Mouse (Mus musculus): ENCODE results near the gene Dnajc30.
"Not testable (repeated sequence)": the region's sequence is repeated elsewhere in the genome, so short reads cannot be mapped to it uniquely, and the experiment has no call there.

The Dnajc30 gene

DNA sequence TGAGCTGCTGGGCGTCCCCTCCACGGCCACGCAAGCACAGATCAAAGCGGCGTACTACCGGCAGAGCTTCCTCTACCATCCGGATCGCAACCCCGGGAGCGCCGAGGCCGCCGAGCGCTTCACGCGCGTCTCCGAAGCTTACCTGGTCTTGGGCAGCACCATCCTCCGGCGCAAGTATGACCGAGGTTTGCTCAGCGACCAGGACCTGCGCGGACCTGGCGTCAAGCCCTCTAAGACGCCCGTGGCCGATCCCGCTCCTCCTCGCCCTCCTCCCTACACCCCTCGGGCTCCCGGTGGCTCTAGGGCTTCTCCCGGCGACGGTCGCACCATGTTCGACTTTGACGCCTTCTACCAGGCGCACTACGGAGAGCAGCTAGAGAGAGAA lies 372 bp downstream of the Dnajc30 start:
- in situ Hi-C loops (cut with MboI, MseI) = no loop called here

DNA sequence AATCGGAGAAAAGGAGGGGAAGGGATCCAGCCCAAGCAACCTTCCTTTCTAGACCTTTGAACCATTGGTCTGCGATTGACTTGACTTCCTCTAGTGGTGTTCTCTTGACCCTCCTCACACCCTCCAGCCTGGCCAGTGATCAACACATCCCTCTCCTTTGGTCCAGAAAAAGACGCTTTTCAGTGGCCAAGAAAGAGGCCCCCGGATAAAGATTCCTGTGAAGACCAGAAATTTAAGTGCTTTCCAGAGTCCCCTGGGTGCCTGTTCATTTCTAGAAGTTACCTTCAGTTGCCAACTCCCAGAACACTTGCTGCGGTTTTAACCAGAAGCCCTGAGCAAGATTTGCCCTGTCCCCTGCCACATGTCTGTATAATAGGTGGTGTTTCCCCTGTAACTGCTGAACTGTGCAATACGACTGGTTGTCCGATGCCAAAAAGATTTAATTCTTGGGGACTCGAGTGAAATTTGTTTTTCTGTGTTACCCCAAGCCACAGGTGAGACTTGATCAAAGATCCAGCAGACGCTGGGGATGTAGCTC lies 976 bp downstream of the Dnajc30 start, which contains the start of gene Bud23:
Bud23 (minus strand) TSS at position 51 of the 538 bp plus-strand sequence.
- in situ Hi-C loops (cut with MboI, MseI) = not testable (repeated sequence)

DNA sequence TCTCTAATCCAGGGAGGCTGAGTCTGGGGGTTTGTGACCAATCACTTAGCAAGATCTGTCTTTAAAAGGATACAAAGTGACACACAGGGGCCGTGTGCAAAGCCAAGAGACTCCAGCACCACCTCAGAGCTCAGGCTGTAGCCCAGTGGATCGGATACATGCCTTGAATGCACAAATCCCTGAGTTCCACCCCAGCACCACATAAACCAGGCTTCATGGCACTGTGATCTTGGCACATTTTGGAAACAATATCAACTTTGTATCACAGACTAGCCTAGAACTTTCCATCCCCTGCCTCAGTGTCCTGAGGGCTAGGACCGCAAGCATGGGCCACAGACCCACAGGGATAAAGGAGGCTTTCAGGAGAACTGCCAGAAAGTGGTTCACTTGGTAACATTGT lies 2.0 kb downstream of the Dnajc30 start:
- in situ Hi-C loops (cut with MboI, MseI) = no loop called here

DNA sequence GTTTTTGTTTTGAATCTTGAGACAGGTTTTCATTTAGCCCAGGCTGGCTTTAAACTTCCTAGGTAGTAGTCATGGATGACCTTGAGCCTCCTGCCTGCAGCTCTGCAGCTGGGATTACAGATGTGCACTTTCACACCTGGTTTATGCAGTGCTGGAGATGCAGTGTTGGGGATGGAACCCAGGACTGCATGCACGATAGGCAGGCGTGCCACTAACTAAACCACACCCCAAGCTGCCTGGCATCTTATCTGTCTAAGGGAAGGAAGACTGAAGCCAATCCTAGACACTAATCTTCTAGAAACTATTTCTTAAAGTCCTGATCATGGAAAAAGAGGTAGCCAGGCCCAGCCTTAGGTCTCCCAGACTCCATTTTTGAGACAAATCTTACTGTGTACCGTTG lies 6.4 kb downstream of the Dnajc30 start:
- in situ Hi-C loops (cut with MboI, MseI) = no loop called here

DNA sequence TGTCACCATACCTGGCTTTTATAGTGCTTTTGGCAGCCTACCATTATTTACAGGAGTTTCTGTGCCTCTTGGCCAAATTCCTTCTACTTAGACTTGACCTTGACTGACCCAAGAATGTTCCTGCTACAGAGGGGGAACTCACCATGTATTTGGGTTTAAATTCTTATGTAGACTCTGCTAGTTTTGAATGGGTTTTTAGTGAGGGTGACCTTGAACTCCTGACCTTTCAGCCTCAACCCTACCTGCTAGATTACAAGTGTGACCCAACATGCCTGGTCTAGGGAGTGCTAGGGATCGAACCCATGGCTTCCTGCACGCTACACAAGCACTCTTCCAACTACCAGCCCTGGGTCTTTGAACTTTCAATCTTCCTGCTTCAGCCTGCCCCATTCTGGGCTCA lies 8.1 kb downstream of the Dnajc30 start:
- in situ Hi-C loops (cut with MboI, MseI) = no loop called here

DNA sequence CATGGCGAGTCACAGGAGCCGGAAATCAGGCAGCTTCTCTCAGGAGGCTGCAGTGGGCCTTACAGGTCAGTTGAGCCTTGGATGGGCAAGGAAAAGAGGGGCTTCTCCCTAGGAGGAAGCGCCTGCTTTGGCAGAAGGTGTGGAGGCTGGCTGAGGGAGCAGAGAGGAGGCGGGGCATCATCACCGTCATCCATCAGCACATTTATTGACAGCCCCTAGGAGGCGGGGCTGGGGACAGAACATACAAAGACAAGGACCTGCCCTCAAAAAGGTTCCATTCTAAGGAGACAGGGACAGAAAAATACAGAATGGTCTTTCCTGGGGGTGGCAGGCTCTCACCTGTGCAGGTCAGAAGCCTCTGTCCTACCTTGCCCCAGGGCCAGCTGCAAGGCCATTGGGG lies 8.7 kb downstream of the Dnajc30 start:
- in situ Hi-C loops (cut with MboI, MseI) = no loop called here

DNA sequence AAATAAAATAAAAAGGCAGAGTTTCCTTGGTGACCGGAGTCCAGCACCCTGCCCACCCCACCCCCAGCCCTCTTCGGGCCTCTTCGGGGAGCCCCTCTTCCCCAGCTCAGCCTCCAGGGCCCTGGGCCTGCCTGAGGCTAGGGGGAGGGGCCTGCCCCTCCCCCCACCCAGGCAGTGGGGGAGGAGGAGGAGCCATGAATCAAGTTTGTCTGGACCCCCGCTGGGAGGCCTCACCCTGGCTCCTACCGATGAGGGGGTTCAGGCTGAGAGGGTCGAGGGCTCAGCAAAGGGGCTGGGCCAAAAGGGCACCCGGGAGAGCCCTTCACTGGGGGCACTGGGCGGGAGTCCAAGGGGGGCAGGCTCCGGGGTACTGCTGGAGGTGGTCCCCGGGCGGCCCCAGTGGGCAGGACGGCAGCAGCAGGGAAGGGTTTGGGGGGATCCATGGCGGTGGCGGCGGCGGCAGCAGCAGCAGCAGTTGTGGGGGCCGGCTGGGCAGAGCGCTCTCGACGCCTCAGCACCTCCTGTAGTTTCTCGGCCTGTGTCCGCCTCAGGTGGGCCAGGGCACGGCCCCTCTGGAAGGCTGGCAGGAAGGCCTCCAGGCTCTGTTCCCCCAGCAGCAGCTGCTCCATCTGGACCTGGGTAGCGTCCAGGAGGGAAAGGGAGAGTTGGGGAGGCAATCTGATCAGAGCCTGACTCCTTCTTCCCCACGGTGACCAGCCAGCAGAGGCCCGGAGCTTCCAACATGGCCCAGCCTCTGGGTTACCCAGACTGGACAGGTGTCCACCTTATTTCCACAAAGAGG lies 9.5 kb downstream of the Dnajc30 start:
- in situ Hi-C loops (cut with MboI, MseI) = no loop called here

DNA sequence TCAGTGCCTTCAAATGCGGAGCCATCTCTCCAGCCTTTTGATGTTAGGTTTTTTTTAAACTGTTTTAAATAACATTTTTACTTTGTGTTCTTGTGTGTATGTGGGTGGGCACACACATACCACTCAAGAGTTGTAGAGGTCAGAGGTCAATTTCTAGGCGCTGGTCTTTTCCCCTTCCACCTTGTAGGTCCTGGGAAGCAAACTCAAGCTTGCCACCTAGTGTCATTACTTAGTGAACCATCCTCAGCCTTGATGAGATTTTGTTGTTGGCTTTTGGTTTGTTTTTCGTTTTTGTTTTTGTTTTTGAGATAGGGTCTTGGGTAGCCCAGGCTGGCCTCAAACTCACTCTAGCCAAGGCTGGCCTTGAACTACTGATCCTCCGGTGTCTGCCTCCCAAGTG lies 11.7 kb downstream of the Dnajc30 start:
- in situ Hi-C loops (cut with MboI, MseI) = no loop called here

DNA sequence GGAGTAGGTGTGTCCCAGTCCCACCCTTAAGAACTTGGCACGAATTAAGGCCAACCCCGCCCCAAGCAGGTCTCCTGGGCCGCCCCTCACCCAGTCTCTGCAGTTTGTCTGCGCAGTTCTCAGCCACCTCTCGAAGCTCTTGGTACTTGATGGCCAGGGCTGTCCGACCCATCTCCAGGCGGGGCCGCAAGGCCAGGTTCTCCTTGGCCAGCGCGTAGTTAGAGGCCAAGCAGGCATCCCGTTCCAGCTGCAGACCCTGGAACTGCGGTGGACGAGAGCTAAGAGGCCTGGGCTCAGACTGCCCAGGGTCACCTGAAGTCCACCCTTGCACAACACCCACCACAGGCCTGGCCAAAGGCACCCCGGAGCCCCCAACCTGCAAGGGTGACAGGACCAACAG lies 12.4 kb downstream of the Dnajc30 start:
- in situ Hi-C loops (cut with MboI, MseI) = no loop called here

DNA sequence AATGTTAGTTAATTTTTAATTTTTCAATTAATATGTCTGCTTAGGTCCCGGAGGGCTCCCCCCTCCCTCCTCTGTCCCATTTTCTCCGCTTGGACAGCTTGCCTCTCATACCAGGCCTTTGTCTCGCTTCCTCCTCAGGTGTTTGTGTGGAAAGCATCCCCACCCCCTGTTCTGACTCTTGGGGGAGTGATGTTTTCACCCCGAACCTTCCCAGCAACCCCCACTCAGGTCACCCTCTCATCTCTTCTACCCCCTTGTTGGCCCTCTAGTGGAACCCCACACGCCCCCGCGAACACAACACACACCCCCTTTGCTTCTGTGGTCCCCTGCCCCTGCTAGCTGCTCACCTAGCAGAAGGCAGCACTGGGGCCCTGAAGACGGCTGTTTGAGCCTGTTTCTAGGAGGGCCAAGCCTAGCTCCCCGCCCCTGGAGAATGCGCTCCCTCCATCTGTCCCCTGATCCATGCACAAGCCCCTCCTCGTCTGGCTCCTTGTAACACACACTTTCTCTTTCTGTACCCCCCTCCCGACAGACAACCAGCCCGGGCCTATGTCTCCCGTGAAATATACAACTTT lies 13.0 kb downstream of the Dnajc30 start:
- in situ Hi-C loops (cut with MboI, MseI) = no loop called here

DNA sequence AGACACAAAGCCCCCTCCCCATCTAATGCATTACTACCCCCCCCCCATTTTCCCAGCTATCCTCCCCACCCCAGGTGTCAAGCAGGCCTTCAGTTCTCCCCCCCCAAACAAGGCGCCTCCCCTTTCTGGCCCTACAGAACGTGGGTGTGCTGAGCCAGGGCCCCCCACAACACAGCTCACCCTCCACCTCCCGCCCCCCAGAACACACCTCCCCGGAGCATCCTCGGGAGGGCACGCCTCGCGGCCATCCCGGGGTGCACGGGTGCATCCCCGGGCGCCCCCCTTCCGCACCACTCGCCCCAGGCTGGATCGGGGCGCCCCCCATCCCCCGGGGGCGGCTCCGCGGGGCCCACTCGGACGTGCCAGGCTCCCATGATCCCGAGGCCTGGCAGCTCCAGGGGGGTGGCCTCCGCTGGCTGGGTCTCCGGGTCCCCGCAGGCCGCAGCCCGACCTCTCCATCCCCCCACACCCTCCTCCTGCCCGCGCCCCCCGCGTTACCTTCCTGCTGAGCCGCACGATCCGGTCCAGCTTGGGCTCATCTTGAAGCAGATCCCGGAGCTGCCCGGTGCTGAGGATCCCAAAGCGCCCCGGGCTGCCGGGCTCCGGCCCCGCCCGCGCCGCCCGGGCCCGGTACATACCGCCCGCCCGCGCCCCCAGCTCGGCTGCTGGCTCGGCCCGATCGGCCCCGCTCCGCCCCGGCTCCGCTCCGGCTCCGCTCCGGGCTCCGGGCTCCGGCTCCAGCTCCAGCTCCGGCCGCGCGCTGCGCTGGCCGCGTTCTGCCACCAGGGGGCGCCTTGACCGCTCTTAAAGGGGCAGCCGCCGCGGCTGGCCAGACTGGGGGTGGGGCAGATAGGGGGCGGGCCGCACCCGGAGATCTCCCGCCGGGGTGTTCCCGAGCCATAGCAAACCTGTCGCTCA lies 13.8 kb downstream of the Dnajc30 start, which contains the start of gene Vps37d:
Vps37d (minus strand) TSS at position 703 of the 918 bp plus-strand sequence.
- in situ Hi-C loops (cut with MboI, MseI) = no loop called here

DNA sequence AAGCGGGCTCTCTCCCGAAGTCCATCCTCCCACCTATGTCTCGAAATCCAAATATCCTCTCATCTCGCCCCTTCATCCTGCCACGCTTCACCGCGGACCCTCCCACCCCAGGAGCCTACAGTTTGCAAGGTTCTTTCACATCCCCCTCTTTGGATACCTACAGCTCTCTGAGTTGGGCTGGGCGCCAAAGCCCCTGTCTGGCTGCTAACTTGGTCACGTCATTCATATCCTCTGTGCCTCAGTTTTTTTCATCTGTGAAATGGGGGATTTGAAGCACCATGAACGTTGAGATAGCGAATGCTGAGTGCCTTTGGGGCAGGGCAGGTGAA lies 14.4 kb downstream of the Dnajc30 start:
- in situ Hi-C loops (cut with MboI, MseI) = no loop called here

DNA sequence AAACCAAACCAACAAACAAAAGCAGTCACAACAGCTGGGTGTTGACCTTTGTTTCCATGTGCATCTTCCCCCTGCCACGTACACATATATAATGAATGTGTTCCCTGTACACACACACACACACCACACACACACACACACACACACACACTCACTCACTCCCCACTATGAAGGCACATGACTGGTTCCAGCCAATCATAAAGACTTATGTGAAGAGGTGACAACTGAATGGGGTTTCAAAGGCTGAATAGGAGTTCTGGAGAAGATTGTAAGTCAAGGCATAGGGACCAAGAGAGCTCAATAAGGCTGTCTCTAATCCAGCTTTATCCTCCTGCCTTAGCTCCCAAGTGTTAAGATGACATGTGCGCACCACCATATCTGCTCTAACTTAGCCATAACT lies 15.6 kb downstream of the Dnajc30 start:
- in situ Hi-C loops (cut with MboI, MseI) = no loop called here

DNA sequence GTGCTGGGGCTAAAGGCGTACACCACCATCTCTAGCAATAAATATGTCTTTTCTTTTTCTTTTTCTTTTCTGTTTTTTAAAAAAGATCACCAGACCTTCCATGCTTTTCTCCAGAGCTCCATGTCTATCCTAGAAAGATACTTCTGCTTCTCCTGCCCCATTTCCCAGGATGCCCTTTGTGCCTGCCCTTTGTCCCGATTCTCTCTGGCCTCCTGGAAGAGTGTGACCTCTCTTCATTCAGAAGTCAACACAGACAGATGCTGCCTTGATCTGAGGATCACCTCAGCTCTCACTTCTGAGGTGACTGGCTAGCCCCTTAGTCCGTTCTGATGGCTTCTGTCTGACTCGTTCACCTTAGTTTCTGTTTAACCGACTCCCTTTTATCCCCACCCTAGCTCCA lies 16.5 kb downstream of the Dnajc30 start:
- in situ Hi-C loops (cut with MboI, MseI) = no loop called here

DNA sequence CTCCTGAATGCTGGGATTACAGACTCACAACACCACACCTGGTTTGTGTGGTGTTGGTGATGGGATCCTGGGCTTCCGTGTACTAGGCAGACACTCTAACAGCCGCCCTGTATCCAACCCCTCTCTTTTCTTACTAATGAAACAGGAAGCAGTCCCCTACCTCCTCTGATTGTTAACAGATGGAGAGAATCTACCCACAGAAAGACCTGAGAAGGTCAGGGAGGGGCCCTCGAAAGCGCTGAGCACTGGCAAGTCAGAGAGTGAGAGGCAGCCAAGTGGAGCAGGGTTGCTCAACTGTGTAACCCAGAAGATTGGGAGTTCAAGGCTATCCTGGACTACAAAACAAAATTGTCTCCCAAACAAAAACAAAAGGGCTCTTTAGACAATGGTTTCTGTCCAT lies 22.9 kb downstream of the Dnajc30 start:
- in situ Hi-C loops (cut with MboI, MseI) = no loop called here

DNA sequence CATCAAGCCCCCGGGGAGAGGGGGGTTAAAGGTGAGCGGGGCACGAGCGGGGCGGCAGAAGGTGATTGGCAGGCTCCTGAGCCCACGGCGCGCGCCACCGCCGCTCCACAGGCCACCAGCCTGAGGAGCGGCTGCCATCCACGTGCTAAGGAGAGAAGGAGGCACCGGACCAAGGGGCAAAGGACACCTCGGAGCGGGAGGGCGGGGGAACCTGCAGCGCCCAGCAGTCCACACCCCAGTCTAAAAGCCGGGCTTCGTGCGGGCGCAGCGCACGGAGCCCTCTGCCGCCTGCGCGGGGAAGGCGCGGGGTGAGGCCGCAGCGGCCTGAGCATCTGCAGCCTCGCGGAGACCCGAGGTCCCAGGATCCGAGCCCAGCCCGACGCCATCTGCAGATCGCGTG lies 25.7 kb downstream of the Dnajc30 start, which contains the start of gene Mlxipl:
Mlxipl (plus strand) TSS at position 238 of the 400 bp plus-strand sequence.
- in situ Hi-C loops (cut with MboI, MseI) = no loop called here

DNA sequence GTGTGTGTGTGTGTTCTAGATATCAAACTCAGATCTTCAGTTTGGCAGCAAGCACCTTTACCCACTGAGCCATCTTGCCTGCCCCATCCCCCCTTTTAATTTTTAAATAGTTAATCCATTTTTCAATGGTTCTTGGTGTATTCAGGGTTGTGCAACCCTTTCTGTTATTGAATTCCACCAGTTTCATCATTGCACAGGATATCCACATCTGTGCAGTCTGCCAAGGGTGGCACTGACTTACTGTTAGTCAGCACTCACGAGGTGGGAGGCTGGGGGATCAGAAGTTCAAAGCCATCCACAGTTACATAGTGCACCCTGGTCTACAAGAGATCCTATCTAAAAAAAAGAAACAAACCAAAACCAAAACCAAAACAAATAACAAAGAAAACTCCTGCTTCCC lies 37.0 kb downstream of the Dnajc30 start:
- in situ Hi-C loops (cut with MboI, MseI) = no loop called here

DNA sequence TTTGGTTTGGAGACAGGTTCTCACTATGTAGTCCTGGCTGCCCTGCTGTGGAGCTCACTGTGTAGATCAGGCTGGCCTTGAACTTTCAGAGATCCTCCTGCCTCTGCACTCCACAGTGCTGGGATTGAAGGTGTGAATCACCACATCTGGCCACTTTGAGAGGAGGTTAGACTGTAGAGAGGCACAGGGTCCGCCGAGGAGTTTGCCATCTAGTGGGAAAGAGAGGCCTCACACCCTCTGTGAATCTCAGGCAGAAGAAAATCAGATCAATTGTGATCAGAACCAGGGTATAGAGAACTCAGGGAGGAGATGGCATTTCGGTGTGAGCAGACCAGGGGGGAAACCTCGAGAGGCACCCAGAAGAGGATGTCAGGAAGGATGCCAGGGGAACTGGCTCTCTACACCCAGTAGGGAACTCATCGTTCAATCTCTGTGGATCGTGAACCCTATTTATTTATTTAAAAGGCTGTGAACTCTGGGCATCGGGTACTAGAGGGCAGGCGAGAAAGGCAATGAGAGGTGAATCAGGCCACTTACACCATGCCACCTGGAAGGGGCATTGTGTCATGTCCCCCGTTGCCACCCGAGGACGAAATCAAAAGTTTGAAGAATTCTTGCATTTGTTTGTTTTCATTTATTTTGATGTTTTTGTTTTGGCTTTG lies 40.1 kb downstream of the Dnajc30 start:
- in situ Hi-C loops (cut with MboI, MseI) = no loop called here

DNA sequence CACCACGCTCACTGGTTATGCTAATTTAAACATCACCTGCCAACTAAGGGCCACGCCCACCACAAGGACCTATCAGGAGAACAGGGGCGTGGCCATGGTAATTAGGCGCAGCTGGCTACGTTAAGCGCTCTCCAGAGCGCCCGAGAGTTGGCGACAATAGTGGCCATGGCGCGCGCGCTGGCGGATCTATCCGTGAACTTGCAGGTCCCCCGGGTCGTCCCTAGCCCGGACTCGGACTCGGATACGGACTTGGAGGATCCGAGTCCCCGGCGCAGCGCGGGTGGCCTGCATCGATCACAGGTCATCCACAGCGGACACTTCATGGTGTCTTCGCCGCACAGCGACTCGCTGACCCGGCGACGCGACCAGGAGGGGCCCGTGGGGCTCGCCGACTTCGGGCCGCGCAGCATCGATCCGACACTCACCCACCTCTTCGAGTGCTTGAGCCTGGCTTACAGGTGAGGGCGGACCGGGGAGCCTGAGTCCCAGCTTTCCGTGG lies 42.8 kb downstream of the Dnajc30 start:
- in situ Hi-C loops (cut with MboI, MseI) = no loop called here

DNA sequence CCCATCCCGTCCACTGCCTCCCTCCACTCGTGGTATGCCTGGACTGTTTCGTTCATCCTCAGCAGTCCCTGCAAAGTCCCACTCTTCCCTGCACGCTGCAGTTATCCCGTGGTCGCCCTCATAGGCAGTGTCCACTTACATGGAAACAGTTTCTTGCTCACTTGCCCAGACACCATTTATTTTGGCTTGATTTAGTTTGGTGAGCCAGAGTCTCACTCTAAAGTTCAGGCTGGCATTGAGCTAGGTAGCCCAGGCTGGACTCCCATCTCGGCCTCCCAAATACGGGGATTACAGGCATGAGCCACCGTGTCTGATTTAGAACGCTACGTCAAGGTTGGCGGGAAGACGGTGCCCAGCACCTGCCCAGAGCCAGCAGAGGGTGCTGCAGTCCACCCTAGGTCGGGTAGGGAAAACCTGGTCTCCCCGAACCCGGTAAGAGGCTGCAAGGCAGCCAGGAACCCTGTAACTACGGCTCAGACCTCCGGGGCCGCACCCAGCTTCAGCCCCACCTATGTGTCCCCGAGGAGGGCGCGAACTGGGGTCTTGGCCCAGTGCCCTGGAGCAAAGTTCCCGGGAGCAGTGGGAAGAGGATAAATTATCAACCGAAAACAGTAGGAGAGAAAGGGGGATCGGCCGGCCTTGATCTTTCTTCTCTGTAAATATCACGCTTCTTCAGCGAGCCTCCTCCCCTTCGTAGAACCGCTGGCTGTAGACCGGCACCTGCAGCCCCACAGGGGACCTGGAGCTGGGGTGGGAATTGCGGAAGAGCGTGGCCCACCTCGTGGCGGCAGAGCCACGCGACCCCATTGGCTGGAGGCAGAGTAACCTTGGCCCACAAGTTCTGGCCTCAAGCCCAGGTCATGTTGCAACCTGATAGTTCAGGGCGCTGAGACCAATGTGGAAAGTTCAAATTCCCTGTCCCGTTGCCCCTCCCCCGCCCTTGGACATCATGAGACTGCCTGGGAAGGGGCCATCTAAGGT lies 43.8 kb downstream of the Dnajc30 start:
- in situ Hi-C loops (cut with MboI, MseI) = no loop called here

All from T-helper 1 cell (primary cell).